Mouse (Mus musculus): ENCODE data around the gene Dkk3.

Gene Dkk3

DNA sequence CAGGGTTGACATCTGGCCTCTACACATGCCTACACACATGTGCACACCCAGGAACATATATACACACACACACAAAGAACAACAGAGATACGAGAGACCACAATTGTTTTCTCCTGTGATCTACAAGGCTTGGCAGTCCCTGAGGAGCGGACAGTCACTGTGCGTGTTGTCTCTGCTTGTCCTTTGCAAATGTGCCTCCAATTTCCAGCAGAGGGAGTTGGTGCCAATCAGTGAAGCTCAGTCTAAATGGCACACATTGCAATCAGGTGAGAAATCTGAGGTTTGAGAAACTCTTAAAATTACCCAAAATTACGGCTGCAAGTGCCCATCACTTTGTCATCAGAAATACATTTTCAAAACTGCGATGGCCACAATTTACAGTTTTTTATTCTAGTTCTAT lies 25.6 kb downstream of the Dkk3 start:
- in situ Hi-C loops (cut with MboI; ENCODE audit: low sequenced_read_pairs) = no loop called here

DNA sequence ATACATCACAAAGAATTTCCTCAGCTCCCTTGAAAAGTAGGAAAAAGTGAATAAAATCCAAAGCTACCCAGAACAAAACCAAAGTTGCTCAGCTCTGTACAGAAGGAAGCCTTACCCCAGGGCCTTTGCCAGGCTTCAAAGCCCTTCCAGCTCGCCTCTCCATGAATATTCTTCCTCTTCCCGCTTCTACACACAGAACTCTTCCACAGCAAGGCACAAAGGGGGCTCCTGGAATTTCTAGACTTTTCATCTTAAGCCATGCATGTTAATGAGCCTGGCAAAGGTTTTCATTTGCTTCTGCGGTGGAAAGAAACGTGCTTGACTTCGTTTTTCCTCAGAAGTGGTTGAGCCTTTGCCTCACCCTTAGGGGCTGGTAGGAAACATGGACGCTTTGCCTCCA lies 26.9 kb downstream of the Dkk3 start:
- in situ Hi-C loops (cut with MboI; ENCODE audit: low sequenced_read_pairs) = no loop called here

DNA sequence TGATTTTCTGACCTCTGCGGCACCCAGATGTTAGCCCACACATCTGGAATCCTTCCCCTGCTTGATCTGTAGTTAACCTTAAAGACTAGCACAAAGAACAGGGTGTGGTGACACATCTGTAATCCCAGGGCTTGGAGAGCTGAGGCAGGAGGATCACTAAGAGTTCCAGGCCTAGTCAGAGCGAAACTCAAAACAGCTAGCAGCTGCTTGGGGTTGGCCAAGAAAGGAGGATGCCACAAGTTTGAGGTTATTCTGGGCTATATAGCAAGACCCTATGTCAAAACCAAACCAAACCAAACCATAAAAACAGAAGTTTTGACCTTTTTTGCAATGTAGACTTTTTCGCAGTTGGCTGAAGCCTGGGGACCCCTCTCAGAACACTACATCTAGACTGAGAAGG lies 28.2 kb downstream of the Dkk3 start:
- in situ Hi-C loops (cut with MboI; ENCODE audit: low sequenced_read_pairs) = no loop called here

DNA sequence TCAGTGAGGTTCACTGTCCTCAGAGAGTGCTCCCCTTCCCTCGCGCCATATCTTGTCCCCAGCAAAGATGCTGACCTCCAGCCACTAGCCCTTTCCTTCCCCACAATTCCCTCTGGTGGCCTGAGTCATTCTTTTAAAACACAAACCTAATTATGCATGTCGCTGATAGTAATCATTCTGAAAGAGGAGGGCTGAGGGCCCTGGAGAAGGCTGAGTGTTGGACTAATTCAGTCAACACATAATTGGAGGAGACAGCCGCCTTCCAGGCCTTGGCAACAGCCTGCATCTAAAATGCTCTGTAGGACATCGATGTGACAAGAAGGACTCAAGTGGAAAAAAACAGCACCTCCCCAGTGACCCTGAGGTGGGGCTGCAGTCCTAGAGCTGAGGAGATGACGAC lies 29.0 kb downstream of the Dkk3 start:
- in situ Hi-C loops (cut with MboI; ENCODE audit: low sequenced_read_pairs) = no loop called here

DNA sequence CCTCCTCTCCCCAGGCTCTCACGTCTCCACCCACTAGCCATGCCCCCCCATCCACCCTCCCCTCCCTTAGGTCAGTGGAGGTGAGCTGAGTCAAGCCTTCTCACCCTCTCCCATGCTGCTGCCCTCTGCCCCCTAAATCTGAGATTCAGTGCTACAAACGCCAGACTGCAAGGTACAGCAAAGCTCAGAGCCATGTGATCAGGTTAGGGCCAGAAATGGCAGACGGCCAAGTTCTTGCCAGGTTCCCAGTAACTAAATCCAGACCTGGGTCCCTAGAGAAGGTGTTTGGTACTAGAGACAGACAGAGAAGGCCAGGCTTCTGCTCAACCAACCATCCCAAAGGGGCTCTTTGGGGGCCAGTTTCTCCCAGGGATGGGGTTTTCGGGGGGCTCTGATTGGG lies 30.0 kb downstream of the Dkk3 start:
- in situ Hi-C loops (cut with MboI; ENCODE audit: low sequenced_read_pairs) = no loop called here

DNA sequence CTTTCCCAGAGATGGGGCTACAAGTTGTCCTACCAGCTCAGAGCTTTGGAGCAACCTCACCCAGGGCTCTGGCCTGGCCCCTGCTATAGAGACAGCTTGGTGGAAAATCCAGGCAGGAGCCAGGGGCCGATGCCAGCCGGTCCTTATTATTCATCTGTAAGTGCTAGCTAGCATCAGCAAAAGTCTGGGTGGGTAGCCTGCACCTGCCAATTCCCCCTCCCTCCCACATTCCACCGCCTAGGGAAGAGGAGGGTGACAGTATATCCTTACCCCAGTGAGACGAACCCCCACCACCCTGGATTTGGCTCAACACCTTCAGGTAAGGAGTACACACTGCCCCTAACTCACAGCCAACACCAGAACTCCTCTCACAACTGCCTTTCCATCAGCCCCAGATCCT lies 30.9 kb downstream of the Dkk3 start:
- in situ Hi-C loops (cut with MboI; ENCODE audit: low sequenced_read_pairs) = no loop called here

DNA sequence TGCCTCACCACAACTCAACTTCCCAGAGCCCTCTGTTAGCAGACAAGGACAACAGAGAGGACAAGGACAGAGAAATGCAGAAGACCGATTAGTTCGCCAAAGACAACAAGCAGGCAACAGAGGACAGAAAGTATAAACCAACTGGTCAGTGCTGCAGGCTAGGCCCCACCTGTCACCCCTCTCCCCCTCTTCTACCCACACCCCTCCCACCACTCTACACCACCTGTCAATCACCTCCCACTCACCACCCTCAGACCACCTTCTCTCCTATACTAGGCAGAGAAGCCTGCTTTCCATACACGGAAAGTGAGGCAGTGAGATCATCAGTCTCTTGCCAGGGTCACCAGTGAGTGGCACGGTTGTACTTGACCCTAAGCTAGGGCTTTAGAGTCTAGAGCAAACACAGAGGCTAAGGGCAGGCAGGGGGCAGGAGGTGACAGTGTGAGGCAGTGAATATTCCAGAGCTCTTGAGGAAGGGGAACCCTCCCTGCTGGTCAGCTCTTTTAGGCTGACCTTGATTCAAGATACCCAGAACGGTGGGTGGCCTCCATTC lies 31.7 kb downstream of the Dkk3 start:
- in situ Hi-C loops (cut with MboI; ENCODE audit: low sequenced_read_pairs) = no loop called here

DNA sequence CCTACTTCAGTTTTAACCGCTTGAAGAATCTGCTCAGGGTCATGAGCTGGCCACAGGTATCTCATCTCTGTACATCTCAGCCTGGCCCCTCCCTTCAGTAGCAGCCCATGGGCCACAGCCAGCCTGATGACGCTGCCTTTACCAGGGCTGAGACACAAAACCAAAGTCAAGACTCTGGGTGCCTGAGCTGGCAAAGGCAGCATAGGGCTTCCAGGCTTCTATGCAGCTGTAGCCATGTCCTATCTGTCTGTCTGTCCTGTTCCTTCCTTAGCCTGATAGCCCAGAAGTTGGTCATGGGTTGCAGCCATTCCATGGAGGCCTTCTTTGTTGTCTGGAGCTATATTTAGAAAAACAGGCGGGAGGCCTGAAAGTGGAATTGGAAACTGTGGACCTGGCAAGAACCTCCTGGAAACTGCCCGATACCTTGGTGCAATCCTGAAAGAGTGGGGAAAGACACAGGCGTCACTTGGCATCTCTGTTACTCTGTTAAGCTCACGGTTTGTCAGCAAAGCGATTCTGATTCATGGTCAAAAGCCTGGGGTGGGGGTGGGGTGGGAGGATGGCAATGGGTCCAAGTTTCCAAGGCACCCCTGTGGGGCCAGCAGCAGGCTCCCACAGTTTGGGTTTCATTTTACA lies 33.1 kb downstream of the Dkk3 start:
- in situ Hi-C loops (cut with MboI; ENCODE audit: low sequenced_read_pairs) = no loop called here

DNA sequence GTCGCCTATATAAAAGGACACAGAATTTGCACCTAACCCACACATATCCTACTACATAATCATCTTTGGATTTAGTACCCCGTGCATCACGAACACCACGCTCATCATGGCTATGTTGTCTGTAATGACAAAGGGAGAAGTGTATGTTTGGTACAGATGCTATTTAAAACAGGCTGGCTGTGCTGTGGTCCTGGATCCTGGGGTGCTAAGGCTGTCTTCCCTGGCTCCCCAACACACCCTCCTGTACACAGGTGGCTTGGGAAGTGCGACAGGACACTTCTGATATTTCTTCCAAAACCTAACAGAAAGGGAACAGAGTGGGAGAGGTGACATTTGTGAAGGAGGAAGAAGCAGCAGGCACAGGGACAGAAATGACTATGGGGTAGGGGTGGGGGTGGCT lies 35.2 kb downstream of the Dkk3 start:
- in situ Hi-C loops (cut with MboI; ENCODE audit: low sequenced_read_pairs) = no loop called here

DNA sequence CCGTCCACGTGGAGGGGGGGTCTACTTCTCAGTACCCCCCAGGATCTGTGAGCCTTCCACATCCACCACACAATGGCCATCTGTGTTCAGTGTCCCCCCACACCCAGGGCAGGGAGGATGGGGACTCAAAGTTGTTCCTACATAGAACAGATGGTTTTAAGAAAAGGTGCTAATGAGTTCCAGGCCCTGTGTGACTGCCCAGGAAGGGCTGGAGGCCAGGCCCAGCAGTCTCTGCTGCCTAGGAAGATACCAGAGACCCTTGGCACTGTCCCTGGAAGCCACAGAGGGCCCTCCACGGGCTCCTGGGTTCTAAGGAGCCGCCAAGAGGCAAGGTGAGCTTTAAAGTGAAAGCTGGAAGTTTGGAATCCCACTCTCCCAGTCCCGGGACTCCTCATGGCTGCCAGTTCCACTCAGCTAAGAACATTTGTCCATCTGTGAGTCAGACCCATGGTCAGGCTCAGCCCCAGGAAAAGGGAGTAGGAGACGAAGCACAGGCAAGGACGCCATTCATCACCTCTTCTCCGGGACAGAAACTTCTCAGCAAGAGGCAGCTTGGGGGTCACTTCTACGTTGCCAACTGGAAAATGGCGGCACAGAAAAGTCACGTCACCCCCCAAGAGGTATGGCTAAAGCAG lies 36.9 kb downstream of the Dkk3 start:
- in situ Hi-C loops (cut with MboI; ENCODE audit: low sequenced_read_pairs) = no loop called here

DNA sequence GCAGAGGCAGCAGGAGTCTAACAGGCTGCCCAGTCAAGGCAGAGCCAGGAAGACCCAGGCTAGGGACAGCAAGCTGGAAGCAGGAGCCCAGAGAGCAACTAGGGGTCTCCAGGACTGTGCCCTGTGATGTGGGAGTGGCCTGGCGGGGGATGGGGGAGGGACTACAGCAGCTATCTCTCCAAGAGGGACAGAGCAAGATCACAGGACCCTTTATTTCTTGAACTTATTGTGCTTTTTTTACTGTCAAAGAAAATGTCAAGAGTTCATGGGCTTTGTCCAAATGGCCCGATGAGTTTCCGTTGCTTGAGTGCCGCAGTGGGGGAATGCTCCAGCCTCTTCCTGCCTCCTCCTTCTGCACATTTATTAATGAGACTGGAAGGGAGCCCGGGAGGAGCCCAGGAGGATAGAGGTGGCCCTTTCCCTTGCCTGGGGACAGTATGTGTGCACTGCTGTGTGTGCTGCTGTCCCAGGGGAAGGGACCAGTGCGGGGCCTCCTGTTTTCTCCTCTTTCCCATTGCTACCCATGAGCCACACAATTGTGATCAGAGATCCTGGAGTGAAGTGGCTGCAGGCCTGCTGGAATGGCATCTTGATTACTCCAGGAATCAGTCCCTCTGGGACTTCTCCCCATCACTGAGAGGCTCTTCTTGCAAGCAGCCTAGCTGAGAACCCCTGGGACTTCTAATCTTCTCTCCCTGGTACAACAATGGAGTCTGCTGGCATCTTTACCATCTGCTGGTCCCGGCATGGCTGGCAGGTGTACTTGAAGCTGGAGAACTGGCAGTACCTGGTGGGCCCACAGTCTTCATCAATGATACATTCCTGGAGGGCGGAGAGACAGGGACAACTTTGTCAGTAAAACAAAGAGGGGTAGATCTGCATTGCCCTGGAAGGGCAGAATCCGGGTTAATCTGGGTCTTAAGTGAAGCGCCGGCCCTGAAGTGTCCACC lies 37.7 kb downstream of the Dkk3 start:
- in situ Hi-C loops (cut with MboI; ENCODE audit: low sequenced_read_pairs) = no loop called here

DNA sequence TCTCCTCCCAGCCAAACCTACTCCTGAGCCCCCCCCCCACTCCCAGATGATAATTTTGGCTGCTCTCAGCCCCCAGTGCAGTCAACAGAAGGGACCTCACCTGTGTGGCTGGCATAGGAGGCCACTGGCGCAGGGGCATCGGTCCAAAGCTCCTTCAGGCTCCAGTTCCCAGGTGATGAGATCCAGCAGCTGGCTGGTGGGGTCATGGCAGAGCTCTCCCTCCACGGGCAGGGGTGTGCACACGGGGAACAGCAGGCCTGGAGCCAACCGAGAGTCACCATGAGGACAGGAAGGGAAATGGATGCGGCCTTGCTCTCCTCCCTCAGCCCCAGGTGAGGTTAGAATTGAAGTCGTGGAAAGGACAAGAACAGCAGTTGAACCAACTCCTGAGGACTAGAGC lies 39.6 kb downstream of the Dkk3 start:
- in situ Hi-C loops (cut with MboI; ENCODE audit: low sequenced_read_pairs) = no loop called here

DNA sequence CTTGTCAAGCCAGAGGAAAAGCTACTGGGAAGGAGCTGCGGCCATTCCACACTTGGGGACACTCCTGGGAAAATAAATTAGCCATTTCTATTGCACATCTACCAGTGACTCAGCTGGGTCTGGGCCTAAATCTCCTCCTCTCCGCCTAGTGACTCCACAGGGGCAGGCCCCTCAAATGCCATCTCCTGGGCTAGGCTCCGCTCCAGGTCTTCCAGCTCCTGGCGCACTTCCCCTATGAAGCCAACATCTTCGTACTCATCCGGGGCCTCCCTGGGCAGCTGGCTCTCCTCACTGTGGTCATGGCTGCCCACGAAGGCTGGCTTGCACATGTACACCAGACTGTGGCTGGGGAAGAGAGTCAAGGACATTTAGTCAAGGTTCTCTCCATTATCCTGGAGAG lies 40.8 kb downstream of the Dkk3 start:
- in situ Hi-C loops (cut with MboI; ENCODE audit: low sequenced_read_pairs) = no loop called here

DNA sequence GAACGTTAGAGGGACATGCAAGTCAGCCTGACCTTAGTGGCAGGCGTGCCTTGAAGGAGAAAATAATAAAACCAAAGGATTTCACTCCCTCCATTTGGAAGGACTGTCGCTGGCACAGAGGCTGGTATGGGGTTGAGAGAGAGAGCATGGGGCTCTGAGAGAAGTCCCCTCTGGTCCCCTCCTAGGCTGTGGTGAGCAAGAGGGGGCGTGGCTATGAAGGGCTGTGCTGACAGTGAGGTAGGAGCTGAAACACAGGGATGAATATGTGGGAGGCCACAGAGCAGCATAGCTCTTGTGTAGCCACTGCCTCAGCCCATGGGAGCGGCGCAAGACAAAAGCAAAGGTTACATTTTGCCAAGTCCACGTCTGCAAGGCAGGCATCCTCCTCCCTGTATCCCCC lies 41.4 kb downstream of the Dkk3 start:
- in situ Hi-C loops (cut with MboI; ENCODE audit: low sequenced_read_pairs) = no loop called here

DNA sequence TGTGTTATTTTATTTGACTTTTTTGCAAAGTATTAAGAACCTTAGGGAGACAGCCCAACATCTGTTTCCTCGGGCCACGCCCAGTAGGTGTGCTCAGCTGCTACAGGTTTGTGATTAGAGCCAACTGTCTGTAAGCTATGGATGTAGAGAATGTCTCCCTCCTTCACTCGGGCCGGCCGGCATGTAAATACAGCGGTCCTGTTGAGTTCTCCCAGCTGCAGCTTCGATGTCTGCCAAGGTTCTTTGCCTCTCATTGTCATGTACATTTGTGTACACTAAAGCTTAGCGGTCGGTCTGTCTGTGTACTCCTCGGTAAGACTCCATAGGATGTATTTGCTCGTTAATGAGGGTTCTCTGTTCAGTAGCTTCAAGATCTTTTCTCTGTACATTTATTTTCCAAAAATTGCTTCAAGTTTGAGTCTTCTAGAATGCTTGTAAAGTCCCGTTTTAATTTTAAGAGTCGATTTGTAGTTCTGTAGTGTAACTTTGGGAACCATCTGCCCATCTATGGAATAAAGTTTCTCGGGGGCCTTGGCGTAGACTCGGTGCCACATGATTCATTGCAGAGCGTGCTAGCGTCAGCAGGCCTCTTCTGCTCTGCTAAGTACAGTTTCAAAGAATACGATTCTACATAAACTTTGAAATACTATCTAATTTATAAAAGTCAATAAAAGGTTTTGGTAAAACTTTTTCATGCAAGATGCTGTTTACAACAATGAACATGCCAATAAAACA lies 48.1 kb downstream of the Dkk3 start:
- in situ Hi-C loops (cut with MboI; ENCODE audit: low sequenced_read_pairs) = no loop called here

DNA sequence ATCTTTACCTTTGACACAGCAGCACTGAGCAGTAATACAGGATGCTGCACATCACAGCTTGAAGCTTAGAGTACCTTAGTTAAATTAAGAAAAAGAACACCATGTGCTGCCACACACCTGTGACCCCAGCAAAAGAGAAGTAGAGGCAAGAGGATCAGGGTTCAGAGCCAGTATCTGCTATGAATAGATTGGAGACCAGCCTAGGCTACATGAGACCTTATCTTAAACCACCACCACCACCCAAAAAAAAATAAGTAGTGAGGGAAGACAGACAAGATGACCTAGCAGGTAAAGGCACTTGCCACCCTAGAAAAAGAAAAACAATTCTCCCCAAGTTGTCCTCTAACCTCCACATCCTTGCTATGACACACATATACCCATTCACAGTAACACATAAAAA lies 50.1 kb downstream of the Dkk3 start:
- in situ Hi-C loops (cut with MboI; ENCODE audit: low sequenced_read_pairs) = no loop called here

DNA sequence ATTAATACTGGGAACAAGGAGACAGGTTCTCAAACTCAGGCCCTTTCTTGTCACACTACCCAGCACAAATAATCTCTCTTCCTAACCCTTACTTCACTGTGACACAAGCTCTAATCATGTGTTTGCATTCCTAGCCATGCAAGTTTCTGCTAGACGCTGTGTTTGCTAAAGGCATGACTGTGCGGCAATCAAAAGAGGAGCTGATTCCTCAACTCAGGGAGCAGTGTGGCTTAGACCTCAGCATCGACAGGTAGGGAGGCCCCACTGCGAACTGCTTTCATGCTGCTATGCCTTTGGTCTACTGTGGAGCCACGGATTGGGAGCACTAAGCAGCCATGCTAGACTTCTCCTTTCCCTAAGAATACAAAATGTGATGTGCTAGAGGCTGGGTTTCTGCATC lies 55.0 kb downstream of the Dkk3 start:
- in situ Hi-C loops (cut with MboI; ENCODE audit: low sequenced_read_pairs) = no loop called here

DNA sequence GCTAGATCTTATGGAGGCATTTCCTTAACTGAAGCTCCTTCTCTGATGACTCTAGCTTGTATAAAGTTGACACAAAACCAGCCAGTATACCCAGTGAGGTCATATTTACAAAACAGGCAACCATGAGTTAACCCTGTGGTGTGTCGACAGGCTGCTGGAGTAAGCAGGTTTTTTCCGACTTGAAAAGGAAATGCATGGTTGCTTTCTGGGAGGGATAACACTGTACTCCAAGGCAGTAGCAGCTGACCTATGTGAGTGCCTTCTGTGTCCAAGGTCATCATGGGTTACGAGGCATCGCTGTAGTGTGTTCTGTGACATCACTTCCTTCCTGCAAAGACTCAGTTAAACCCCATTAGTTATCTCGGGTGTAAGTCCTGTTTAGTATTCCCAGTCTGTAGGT lies 55.9 kb downstream of the Dkk3 start:
- in situ Hi-C loops (cut with MboI; ENCODE audit: low sequenced_read_pairs) = no loop called here

DNA sequence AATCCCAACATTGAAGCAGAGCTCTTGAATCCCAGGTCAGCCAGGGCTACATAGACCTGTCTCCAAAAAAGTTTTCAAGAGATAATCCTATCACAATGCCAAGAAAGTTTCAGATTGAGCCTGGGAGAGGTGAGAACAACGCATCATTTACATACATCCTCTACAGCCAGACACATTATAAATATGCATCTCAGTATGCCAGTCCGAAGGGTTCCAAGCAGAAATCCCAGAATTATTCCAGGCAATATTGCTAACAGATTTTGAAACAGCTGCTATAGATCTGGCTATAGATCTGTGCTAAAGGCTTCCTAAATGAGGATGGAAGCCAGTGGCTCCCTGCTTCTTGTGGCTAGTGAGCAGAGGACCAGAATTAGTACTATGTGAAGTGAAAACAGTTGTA lies 58.0 kb downstream of the Dkk3 start:
- in situ Hi-C loops (cut with MboI; ENCODE audit: low sequenced_read_pairs) = no loop called here

DNA sequence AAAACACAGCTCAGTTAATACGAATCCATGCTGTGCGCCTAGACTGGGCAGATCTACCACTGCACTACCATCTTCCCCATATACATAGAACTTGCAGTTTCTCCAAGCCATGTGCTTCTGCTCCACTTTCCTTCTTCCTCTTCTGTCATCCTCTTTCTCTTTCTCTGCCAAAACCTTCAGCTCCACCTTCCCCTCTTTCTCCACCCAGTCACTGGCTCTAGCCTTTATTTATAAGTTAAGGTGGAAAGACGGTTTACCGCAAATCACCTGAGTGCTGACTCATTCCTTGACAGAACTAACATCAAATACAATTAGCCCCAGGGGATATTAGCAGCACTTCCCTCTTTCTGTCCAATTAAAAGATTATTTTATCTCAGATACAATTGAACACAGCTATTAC lies 63.9 kb downstream of the Dkk3 start:
- in situ Hi-C loops (cut with MboI; ENCODE audit: low sequenced_read_pairs) = loop anchor here (25.0 kb wide), 1 partner anchor 267 kb away; no protein-coding TSS in a partner anchor

DNA sequence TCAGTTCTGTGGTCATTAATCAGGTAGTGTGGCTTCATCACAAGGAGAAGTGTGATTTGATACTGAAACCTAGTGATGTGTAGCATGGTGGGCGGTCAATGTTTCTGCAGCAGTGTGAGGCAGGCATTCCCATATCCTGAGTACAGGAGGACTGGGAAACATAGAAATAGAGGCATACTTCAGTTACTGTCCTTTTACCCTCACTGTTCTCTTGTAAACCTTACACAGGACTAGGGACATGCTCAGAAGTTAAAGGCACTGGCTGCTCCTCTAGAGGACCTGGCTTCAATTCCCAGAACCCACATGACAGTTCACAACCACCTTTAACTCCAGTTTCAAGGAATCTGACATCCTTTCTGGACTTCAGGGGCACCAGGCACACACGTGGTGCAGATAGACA lies 72.7 kb downstream of the Dkk3 start:
- in situ Hi-C loops (cut with MboI; ENCODE audit: low sequenced_read_pairs) = loop anchor here (25.0 kb wide), 1 partner anchor 276 kb away; no protein-coding TSS in a partner anchor

Measured in CH12F3 (cell line).